Mouse (Mus musculus) left cerebral cortex, postnatal 25 days (tissue): ENCODE measurements around the gene Clcn1. TPM values are rescaled to one million over a fixed set of nuclear protein-coding genes. Genes with fewer than 3 reads are reported as not detected.

Experiments used
- DNase-seq, 2 experiments: peaks; one replicate each; pipeline ENCODE4 v3.0.0; 2022; ENCODE audit warnings: low spot score in 2 of 2, mixed read lengths in 1 of 2
- intact Hi-C: fragments of 180-260 bp; cut with DNase I; formaldehyde crosslinking; loops from one replicate; pipeline ENCODE4 v1.15.1; 2025
- total RNA-seq, 2 experiments: library from RNA; stranded (reverse); gene quantifications; 2 replicates each; pipeline ENCODE4 v1.2.3; 2021

The Clcn1 gene
- total RNA-seq, 2 experiments from 2014 or later, result 3.5 to 3.7 TPM

DNA sequence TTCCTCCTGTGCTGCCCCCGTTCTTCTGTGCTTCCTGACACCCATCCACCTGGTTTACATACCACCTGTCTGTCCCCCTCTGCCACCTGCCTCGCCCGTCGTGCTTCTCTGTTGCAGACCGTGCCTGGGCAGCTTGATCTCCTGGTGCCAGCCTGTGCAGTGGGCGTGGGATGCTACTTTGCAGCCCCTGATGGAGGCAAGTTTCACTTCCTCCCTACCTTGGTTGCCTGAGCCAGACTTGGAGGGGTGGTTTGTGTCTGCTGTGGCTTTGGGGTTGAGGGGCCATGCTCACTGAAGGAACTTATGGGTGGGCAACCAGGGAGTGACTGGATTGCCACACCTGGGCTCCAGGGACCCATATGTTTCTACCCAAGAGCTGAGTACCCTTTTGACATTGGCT is 6.8 kb downstream of the Clcn1 start:
- DNase-seq, result no peak
- intact Hi-C loops, result no loop called here

- no peak for DNase-seq
- intact Hi-C loops, result no loop called here
Measured at GRCm38 (mm10) chr6:42295549-42296094, 9.1 kb downstream of the Clcn1 start.

DNA sequence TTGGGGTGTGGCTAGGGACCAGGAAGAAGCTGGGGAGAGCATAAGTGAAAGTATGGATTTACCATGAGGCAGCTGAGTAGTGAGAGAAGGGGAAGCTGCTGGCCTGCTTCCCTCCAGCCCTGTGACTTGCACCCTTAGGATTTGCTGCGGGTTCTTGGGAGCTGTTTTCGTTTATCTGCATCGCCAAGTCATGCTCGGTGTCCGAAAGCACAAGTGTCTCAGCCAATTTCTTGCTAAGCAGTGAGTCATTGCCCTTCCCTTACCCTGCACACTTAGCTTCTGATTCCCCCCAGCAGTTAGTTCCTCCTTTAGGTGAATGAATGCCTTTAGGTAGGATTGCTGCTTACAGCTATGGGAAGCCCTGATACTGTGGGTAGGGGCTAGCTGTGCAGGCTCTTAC is 12.9 kb downstream of the Clcn1 start:
- intact Hi-C loops, result no loop called here
- DNase-seq, result no peak

- intact Hi-C loops, result no loop called here
- DNase-seq, result no peak
Measured at GRCm38 (mm10) chr6:42309816-42310378, 23.4 kb downstream of the Clcn1 start.

DNA sequence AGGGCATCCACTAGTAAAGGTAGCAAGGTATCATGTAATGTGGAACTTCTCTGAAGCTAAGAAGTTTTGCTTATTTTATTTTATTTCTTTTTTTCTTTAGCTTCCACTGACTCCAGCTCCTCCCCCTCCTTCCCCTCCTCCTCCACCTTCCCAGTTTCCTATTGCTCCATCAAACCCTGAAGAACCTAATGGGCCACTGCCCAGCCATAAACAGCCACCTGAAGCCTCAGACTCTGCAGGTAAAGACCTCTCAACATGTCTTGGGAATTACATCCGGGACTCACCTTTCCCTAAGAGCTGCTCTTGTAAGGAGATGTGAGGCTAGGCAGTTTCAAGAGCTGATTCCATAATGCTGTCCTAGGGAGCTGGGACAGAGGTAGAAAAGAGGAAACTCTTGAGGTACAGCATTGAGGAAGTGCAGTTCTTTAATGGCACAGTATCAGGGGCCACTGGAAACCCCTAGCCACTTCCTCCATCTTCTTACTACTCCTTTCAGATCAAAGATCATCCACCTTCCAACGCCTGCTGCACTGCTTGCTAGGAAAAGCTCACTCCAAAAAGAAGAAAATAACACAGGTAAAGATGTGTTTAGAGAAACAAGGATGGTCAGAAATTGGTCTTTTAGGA is 24.1 kb downstream of the Clcn1 start:
- intact Hi-C loops, result no loop called here
- DNase-seq, result no peak

GRCm38 (mm10) chr6:42318293-42318692 is 31.8 kb downstream of the Clcn1 start:
- intact Hi-C loops, result no loop called here

GRCm38 (mm10) chr6:42323371-42324066 is 37.0 kb downstream of the Clcn1 start:
- intact Hi-C loops, result loop anchor here (2.0 to 5.0 kb wide), 4 partner anchors 25 to 716 kb away; partner anchors contain the start of genes Ephb6 and Zyx
- peak in 1 of 2 experiments; percentile 37 for DNase-seq

More at GRCm38 (mm10) chr6:42318293-42318692, 31.8 kb downstream of the Clcn1 start:
- no peak for DNase-seq

DNA sequence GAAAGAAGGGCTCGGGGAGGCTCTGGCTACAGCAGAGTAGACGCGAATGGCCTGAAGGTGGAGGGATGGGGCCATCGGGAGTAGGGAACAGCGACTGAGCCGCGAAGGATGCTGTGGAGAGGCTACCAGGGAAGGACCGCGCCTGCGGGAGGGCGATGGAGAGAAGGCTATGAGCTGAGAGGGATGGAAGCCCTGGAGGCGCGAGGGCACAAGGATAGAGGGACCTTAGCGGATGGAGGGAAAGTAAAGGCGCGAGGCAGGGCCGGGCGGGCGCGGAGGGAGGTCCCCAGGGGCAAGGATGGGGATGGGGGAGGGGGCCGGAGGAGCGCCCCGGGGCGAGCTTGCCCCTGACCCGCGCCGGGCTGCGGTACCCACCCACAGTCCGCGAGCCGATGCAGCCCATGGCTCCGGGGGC is 37.6 kb downstream of the Clcn1 start:
- intact Hi-C loops, result loop anchor here (2.0 to 5.0 kb wide), 4 partner anchors 25 to 717 kb away; partner anchors contain the start of genes Ephb6 and Zyx
- DNase-seq, result peak; percentile 37 to 39

DNA sequence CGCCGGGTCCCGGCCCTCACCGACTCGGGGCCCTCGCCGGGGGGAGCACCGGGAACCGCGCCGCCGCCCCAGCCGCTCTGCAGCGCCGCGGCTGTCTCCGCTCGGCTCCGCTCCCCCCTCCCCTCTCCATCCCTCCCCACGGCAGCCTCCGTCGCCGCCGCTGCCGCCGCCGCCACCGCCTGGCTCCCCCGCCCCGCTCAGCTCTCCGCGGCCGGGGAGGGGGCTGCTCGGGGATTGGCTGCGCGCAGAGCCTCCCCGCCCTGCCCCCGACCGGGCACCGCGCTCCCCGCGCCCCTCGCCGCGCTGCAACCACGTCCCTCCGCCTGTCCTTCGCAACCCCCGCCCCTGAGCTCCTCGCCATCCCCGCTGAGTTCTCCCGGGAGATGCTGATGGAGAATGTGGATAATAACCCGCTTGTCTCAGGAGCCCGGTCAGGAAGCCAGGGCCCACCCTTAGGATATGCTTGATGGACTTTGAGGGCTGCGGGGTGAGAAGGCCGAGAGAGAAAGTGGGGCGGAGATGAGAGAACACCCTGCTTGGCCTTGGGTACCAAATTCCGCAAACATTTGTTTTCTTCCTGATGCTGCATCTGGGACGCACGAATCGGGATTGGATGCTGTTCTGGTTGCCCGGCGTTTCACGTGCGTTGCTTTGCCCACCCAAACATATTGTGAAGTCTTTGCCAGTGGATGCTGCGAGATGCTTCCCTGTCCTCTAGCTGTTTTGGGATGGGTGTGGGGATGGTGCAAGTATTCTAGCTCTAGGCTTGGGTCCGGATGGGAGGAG is 38.2 kb downstream of the Clcn1 start, which contains the start of gene Fam131b:
TSS of gene Fam131b (minus strand) at position 162 of the 786 bp plus-strand sequence.
- DNase-seq, result peak; percentile 74 to 77
- intact Hi-C loops, result loop anchor here (2.0 to 5.0 kb wide), 5 partner anchors 24 to 717 kb away; partner anchors contain the start of genes Ephb6 and Zyx

- intact Hi-C loops, result loop anchor here (2.0 to 5.0 kb wide), 2 partner anchors 24 to 98 kb away; partner anchors contain the start of gene Zyx
- DNase-seq, result peak; percentile 81 to 91
Measured at GRCm38 (mm10) chr6:42325268-42325609, 38.8 kb downstream of the Clcn1 start.

DNA sequence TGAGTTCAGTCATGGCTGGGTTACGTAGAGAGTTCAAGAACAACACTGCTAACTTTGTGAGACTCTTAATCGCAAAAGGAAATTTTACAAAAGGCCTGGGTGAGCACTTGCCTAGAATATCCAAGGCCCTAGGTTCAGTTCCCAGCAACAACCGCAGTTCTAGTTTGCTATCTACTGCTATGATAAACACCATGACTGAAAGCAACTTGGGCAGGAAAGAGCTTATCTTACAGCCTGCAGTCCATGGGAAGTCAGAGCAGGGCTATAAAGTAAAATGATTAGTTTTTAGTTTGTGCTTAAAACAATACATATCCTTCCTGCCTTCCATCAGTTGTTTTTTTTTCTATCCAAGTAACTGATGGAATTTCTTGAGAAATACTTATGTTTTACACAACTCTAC is 40.0 kb downstream of the Clcn1 start:
- no peak for DNase-seq
- intact Hi-C loops, result loop anchor here (5.0 kb wide), 1 partner anchor 99 kb away; no protein-coding TSS in a partner anchor

- intact Hi-C loops, result loop anchor here (5.0 kb wide), 1 partner anchor 101 kb away; no protein-coding TSS in a partner anchor
- DNase-seq, result no peak
Measured at GRCm38 (mm10) chr6:42328757-42329156, 42.3 kb downstream of the Clcn1 start.

GRCm38 (mm10) chr6:42330216-42330615 is 43.7 kb downstream of the Clcn1 start:
- no peak for DNase-seq
- intact Hi-C loops, result no loop called here

DNA sequence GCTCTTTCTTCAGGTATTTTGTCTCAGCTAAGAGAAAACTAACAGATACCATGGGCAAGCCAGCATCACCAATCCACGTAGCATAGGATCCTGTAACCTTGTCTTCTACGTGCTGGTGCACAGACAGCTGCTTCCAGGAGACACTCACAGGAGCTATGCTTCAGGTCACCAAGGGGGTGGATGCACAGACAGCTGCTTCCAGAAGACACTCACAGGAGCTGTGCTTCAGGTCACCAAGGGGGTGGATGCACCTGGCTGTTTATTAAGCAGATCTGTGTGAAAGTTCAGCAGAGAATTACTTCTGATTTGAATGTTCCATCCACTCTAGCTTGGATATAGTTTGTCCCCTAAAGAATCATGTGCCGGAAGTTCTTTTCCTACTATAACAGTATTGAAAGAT is 44.5 kb downstream of the Clcn1 start:
- no peak for DNase-seq
- intact Hi-C loops, result no loop called here

DNA sequence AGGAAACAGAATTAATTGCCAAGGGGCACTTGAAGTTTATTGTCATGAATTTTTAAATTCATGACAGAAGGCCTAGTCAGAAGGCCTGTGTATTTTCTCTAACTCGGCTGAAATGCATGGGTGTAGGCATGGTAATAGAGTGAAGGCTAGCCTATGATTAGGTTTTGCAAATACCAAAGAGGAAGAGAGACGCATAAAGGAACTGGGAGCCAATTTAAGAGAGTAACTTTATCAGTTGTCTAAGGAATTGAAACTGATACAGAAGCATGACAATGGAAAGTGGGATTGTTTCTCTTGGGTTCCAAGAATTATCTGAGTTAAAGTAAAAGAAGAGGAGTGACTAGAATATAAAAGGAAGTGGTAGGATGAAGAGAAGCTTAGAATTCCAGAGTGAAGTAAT is 52.7 kb downstream of the Clcn1 start:
- intact Hi-C loops, result no loop called here
- DNase-seq, result no peak

DNA sequence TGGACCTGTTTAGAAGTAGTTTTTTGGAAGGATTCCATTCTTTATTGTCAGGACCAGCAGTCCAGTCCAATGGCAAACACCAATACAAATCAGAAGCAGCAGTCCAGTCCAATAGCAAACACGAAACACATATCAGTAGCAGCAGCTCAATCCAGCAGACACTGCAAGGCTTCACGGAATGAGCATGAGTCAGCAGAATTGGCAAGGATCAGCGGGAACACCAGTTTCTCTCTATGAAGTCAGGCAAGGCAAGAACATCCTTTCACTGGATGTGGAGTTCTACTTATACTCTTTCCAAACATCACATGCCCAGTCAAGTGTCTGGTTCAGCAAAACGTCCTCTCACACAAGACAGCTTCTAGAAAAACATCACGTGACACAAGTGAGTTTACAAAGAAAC is 53.5 kb downstream of the Clcn1 start:
- intact Hi-C loops, result no loop called here

GRCm38 (mm10) chr6:42342171-42342570 is 55.7 kb downstream of the Clcn1 start:
- intact Hi-C loops, result no loop called here

More for the DNA sequence above, 53.5 kb downstream of the Clcn1 start:
- peak in 1 of 2 experiments; percentile 69 for DNase-seq

DNA sequence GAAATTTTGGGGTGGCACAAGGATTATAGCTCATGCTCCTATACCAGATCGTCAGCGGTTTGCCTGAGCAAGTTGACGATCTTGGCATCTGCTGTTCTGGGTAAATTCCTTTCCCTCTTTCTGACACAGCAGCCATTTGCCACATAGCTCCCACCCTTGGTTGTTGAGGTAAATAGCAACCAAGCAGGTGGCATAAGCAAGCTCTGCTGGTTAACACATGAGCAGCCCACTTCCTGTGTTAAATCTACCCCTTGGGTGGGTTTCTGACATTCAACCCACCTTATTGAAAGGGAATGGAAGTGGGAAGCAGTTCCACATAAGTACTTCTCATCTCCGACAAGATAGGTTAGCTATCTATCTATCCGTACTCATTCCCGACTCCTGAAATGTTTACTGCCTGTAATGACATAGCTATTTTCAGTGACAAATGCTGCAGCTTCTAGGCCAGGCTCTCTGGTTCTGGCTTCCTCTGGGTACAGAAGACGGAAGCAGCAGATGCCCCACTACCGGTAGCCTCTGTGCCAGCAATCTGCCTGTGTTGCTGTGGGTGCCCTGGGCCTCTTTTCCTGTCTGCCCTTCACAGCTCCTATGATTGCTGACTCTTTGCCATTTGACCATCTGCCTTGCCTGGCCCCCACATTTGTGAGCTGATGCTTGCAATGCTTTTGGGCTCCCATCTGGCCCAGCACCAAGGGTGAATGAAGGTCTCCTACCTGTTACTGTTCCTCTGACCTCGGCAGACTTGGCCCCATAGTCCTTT is 57.1 kb downstream of the Clcn1 start:
- intact Hi-C loops, result no loop called here
- no peak for DNase-seq

More at GRCm38 (mm10) chr6:42342171-42342570, 55.7 kb downstream of the Clcn1 start:
- no peak for DNase-seq

DNA sequence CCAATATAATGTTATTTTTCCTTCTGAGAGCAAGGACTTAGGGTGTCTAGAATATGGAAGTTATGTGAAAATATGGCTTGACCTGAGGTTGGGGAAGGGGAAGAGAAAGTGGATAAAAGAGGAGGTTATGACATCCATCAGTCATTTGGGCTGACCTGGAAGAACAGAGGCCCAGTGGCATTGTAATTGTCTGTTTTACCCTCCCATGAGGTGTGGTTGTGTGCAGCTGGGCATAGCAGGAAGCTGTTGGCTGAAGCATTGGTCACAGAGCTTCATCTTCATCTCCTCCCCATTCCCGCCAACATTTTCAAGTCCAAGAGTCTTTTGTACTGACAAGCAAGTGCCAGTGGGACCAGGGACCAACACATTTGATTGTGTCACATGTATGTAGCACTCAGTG is 57.8 kb downstream of the Clcn1 start:
- intact Hi-C loops, result no loop called here

More for the DNA sequence above, 57.8 kb downstream of the Clcn1 start:
- no peak for DNase-seq
